Mouse (Mus musculus): ENCODE measurements at regions not wholly inside any gene's neighbourhood (a gene's known extent, or its start where the extent isn't known, plus 50 kb on each side); places are given as distances from the start of the nearest gene placed in this dataset.
"Not testable (repeated sequence)": the region's sequence is repeated elsewhere in the genome, so short reads cannot be mapped to it uniquely, and the experiment has no call there.

- not testable (repeated sequence) for ATAC-seq (ENCODE audit: low FRiP score, low TSS enrichment); H3K36me3 ChIP-seq (ENCODE audit: control insufficient read depth, insufficient read depth, low read length); H3K4me2 ChIP-seq (ENCODE audit: low read length); H3K4me3 ChIP-seq (replicated peaks; ENCODE audit: low read depth, low read length); H3K27ac ChIP-seq (replicated peaks; ENCODE audit: low read depth, low read length); H3K9me3 ChIP-seq (ENCODE audit: control insufficient read depth, low read length); DNase-seq; H3K9ac ChIP-seq (replicated peaks; ENCODE audit: low read length); H3K27me3 ChIP-seq (ENCODE audit: control insufficient read depth, insufficient read depth, low read length); H3K4me1 ChIP-seq (ENCODE audit: control insufficient read depth, insufficient read depth, low read length)
These were observed 126.6 kb upstream of the Nhs start for GRCm38 (mm10) chrX:162286155-162286554.

- Histone ChIP-seq H3K9ac (replicated peaks; ENCODE audit: low read length) (no peak overlapping the region), H3K27ac (replicated peaks; ENCODE audit: low read depth, low read length) (no peak overlapping the region), H3K36me3 (ENCODE audit: control insufficient read depth, insufficient read depth, low read length) (no peaks in the 10 kb centered on the region), H3K4me2 (ENCODE audit: low read length) (no peak overlapping the region), H3K27me3 (ENCODE audit: control insufficient read depth, insufficient read depth, low read length) (no peaks in the 10 kb centered on the region), H3K4me1 (ENCODE audit: control insufficient read depth, insufficient read depth, low read length) (no peaks in the 10 kb centered on the region), H3K9me3 (ENCODE audit: control insufficient read depth, low read length) (no peaks in the 10 kb centered on the region), H3K4me3 (replicated peaks; ENCODE audit: low read depth, low read length) (no peak overlapping the region)
- no peak for DNase-seq
- WGBS, result 80% methylated on average over 3 of the region's 3 CpGs
- ATAC-seq (ENCODE audit: low FRiP score, low TSS enrichment), result no peak
These were observed 124.7 kb upstream of the Nhs start for GRCm38 (mm10) chrX:162284252-162284651.

GRCm38 (mm10) chrX:162282690-162283089 lies 123.2 kb upstream of the Nhs start:
- Histone ChIP-seq H3K27me3 (ENCODE audit: control insufficient read depth, insufficient read depth, low read length) (no peaks in the 10 kb centered on the region), H3K9me3 (ENCODE audit: control insufficient read depth, low read length) (no peaks in the 10 kb centered on the region), H3K9ac (replicated peaks; ENCODE audit: low read length) (no peak overlapping the region), H3K27ac (replicated peaks; ENCODE audit: low read depth, low read length) (no peak overlapping the region), H3K4me3 (replicated peaks; ENCODE audit: low read depth, low read length) (no peak overlapping the region), H3K36me3 (ENCODE audit: control insufficient read depth, insufficient read depth, low read length) (no peaks in the 10 kb centered on the region), H3K4me2 (ENCODE audit: low read length) (no peak overlapping the region), H3K4me1 (ENCODE audit: control insufficient read depth, insufficient read depth, low read length) (no peaks in the 10 kb centered on the region)
- DNase-seq (no peak), ATAC-seq (ENCODE audit: low FRiP score, low TSS enrichment) (no peak)
- WGBS, result 93% methylated on average over 3 of the region's 3 CpGs

GRCm38 (mm10) chrX:162278834-162279708 lies 119.5 kb upstream of the Nhs start:
- Histone ChIP-seq H3K4me1 (ENCODE audit: control insufficient read depth, insufficient read depth, low read length) (no peaks in the 10 kb centered on the region), H3K9ac (replicated peaks; ENCODE audit: low read length) (no peak overlapping the region), H3K36me3 (ENCODE audit: control insufficient read depth, insufficient read depth, low read length) (no peaks in the 10 kb centered on the region), H3K27ac (replicated peaks; ENCODE audit: low read depth, low read length) (no peak overlapping the region), H3K27me3 (ENCODE audit: control insufficient read depth, insufficient read depth, low read length) (no peaks in the 10 kb centered on the region), H3K4me2 (ENCODE audit: low read length) (no peak overlapping the region), H3K4me3 (replicated peaks; ENCODE audit: low read depth, low read length) (no peak overlapping the region), H3K9me3 (ENCODE audit: control insufficient read depth, low read length) (no peaks in the 10 kb centered on the region)
- 55% methylated on average over 14 of the region's 14 CpGs for WGBS
- ATAC-seq (ENCODE audit: low FRiP score, low TSS enrichment), result no peak
- peak; percentile 85 for DNase-seq

GRCm38 (mm10) chrX:162274581-162274980 lies 115.1 kb upstream of the Nhs start:
- 82% methylated on average over 5 of the region's 5 CpGs for WGBS
- H3K4me3 ChIP-seq (replicated peaks; ENCODE audit: low read depth, low read length), result no peak overlapping the region
- no peak overlapping the region for H3K4me2 ChIP-seq (ENCODE audit: low read length)
- no peak overlapping the region for H3K9ac ChIP-seq (replicated peaks; ENCODE audit: low read length)
- no peaks in the 10 kb centered on the region for H3K36me3 ChIP-seq (ENCODE audit: control insufficient read depth, insufficient read depth, low read length)
- no peak overlapping the region for H3K27ac ChIP-seq (replicated peaks; ENCODE audit: low read depth, low read length)
- no peaks in the 10 kb centered on the region for H3K4me1 ChIP-seq (ENCODE audit: control insufficient read depth, insufficient read depth, low read length)
- H3K27me3 ChIP-seq (ENCODE audit: control insufficient read depth, insufficient read depth, low read length), result no peaks in the 10 kb centered on the region
- ATAC-seq (ENCODE audit: low FRiP score, low TSS enrichment), result no peak
- no peak for DNase-seq
- H3K9me3 ChIP-seq (ENCODE audit: control insufficient read depth, low read length), result no peaks in the 10 kb centered on the region

- 82% methylated on average over 2 of the region's 2 CpGs for WGBS
- no peak overlapping the region for H3K9ac ChIP-seq (replicated peaks; ENCODE audit: low read length)
- no peaks in the 10 kb centered on the region for H3K36me3 ChIP-seq (ENCODE audit: control insufficient read depth, insufficient read depth, low read length)
- no peak for DNase-seq
- no peak overlapping the region for H3K27ac ChIP-seq (replicated peaks; ENCODE audit: low read depth, low read length)
- H3K4me1 ChIP-seq (ENCODE audit: control insufficient read depth, insufficient read depth, low read length), result no peaks in the 10 kb centered on the region; the same call in 1 of the 2 replicates
- no peak overlapping the region for H3K4me2 ChIP-seq (ENCODE audit: low read length)
- ATAC-seq (ENCODE audit: low FRiP score, low TSS enrichment), result no peak
- no peaks in the 10 kb centered on the region for H3K27me3 ChIP-seq (ENCODE audit: control insufficient read depth, insufficient read depth, low read length)
- H3K4me3 ChIP-seq (replicated peaks; ENCODE audit: low read depth, low read length), result no peak overlapping the region
- no peaks in the 10 kb centered on the region for H3K9me3 ChIP-seq (ENCODE audit: control insufficient read depth, low read length)
These were observed 111.7 kb upstream of the Nhs start for GRCm38 (mm10) chrX:162271189-162271588.

GRCm38 (mm10) chrX:162268918-162269317 lies 109.4 kb upstream of the Nhs start:
- DNase-seq (no peak), ATAC-seq (ENCODE audit: low FRiP score, low TSS enrichment) (no peak)
- H3K9ac ChIP-seq (replicated peaks; ENCODE audit: low read length), result no peak overlapping the region
- H3K4me3 ChIP-seq (replicated peaks; ENCODE audit: low read depth, low read length), result no peak overlapping the region
- WGBS, result 84% methylated on average over 1 of the region's 1 CpGs
- no peaks in the 10 kb centered on the region for H3K36me3 ChIP-seq (ENCODE audit: control insufficient read depth, insufficient read depth, low read length)
- H3K4me2 ChIP-seq (ENCODE audit: low read length), result no peak overlapping the region
- no peak overlapping the region for H3K27ac ChIP-seq (replicated peaks; ENCODE audit: low read depth, low read length)
- H3K4me1 ChIP-seq (ENCODE audit: control insufficient read depth, insufficient read depth, low read length), result no peaks in the 10 kb centered on the region; the same call in 1 of the 2 replicates
- no peaks in the 10 kb centered on the region for H3K27me3 ChIP-seq (ENCODE audit: control insufficient read depth, insufficient read depth, low read length)
- no peaks in the 10 kb centered on the region for H3K9me3 ChIP-seq (ENCODE audit: control insufficient read depth, low read length)

GRCm38 (mm10) chrX:162268112-162268511 lies 108.6 kb upstream of the Nhs start:
- no peak for ATAC-seq (ENCODE audit: low FRiP score, low TSS enrichment)
- H3K4me3 ChIP-seq (replicated peaks; ENCODE audit: low read depth, low read length), result no peak overlapping the region
- H3K4me2 ChIP-seq (ENCODE audit: low read length), result no peak overlapping the region
- no peaks in the 10 kb centered on the region for H3K27me3 ChIP-seq (ENCODE audit: control insufficient read depth, insufficient read depth, low read length)
- H3K27ac ChIP-seq (replicated peaks; ENCODE audit: low read depth, low read length), result no peak overlapping the region
- H3K4me1 ChIP-seq (ENCODE audit: control insufficient read depth, insufficient read depth, low read length), result no peaks in the 10 kb centered on the region; the same call in 1 of the 2 replicates
- H3K9me3 ChIP-seq (ENCODE audit: control insufficient read depth, low read length), result no peaks in the 10 kb centered on the region
- H3K36me3 ChIP-seq (ENCODE audit: control insufficient read depth, insufficient read depth, low read length), result no peaks in the 10 kb centered on the region
- H3K9ac ChIP-seq (replicated peaks; ENCODE audit: low read length), result no peak overlapping the region
- WGBS, result 71% methylated on average over 5 of the region's 5 CpGs
- no peak for DNase-seq

GRCm38 (mm10) chrX:162267679-162268078 lies 108.1 kb upstream of the Nhs start:
- H3K4me3 ChIP-seq (replicated peaks; ENCODE audit: low read depth, low read length), result no peak overlapping the region
- H3K27me3 ChIP-seq (ENCODE audit: control insufficient read depth, insufficient read depth, low read length), result no peaks in the 10 kb centered on the region
- ATAC-seq (ENCODE audit: low FRiP score, low TSS enrichment), result no peak
- 23% methylated on average over 1 of the region's 1 CpGs for WGBS
- H3K4me2 ChIP-seq (ENCODE audit: low read length), result no peak overlapping the region
- H3K36me3 ChIP-seq (ENCODE audit: control insufficient read depth, insufficient read depth, low read length), result no peaks in the 10 kb centered on the region
- H3K27ac ChIP-seq (replicated peaks; ENCODE audit: low read depth, low read length), result no peak overlapping the region
- DNase-seq, result peak; percentile 42
- H3K9ac ChIP-seq (replicated peaks; ENCODE audit: low read length), result no peak overlapping the region
- no peaks in the 10 kb centered on the region for H3K9me3 ChIP-seq (ENCODE audit: control insufficient read depth, low read length)
- no peaks in the 10 kb centered on the region; the same call in 1 of the 2 replicates for H3K4me1 ChIP-seq (ENCODE audit: control insufficient read depth, insufficient read depth, low read length)

Measured in midbrain, embryonic 14.5 days (tissue).